Mouse (Mus musculus) cerebellum, adult 2 months (tissue): ENCODE measurements around the gene Ddx19b. TPM values are rescaled to one million over a fixed set of nuclear protein-coding genes. Genes with fewer than 3 reads are reported as not detected.

Experiments
- DNase-seq, 2 experiments: peaks; one replicate each; pipeline ENCODE4 v3.0.0; 2021
- H3K27ac ChIP-seq: fragments of 200-500 bp; 2 replicates; pipeline ENCODE4 v1.5.1; 2012; ENCODE audit warnings: low read length, control low read depth, inconsistent platforms; ENCODE audit not compliant: insufficient read depth
- H3K27me3 ChIP-seq: fragments of 200-500 bp; 2 replicates; pipeline ENCODE4 v1.6.1; 2012; ENCODE audit warnings: inconsistent platforms, mild to moderate bottlenecking, low read length, moderate library complexity; ENCODE audit not compliant: control insufficient read depth, insufficient read depth
- H3K4me1 ChIP-seq: fragments of 200-500 bp; 2 replicates; pipeline ENCODE4 v1.6.1; 2011; ENCODE audit warnings: low read length; ENCODE audit not compliant: control insufficient read depth, insufficient read depth
- H3K4me3 ChIP-seq: fragments of 200-500 bp; replicated peaks from 2 replicates; pipeline ENCODE3; 2011; ENCODE audit warnings: mild to moderate bottlenecking, low read depth, low read length, control low read depth; ENCODE audit not compliant: insufficient read depth
- CTCF ChIP-seq: fragments of 200-500 bp; IDR thresholded peaks from 2 replicates; pipeline ENCODE4 v1.5.1; 2011; ENCODE audit warnings: low read depth, mild to moderate bottlenecking, control low read depth, low read length, moderate library complexity, borderline replicate concordance; ENCODE audit not compliant: insufficient read depth
- POLR2A ChIP-seq: fragments of 200-500 bp; IDR thresholded peaks from 2 replicates; pipeline ENCODE4 v1.6.1; 2011; ENCODE audit warnings: low read length, control low read depth, borderline replicate concordance; ENCODE audit not compliant: insufficient read depth
- WGBS: fragments of 180-500 bp; shearing (Covaris S2); methylation state at CpG from one replicate; pipeline ENCODE4 v1.1.7; 2018; 5-methylcytosine and 5-hydroxymethylcytosine counted together
- polyA plus RNA-seq: library from polyadenylated mRNA; depleted of rRNA; stranded (reverse); fragments of >200 nt; gene quantifications from 2 replicates; pipeline ENCODE4 v1.2.3, GENCODE M21; 2012

Ddx19b gene
- polyA plus RNA-seq, 1 experiment = 13.6 TPM

- H3K27me3 ChIP-seq = no peaks in the 10 kb centered on the region
- TF ChIP-seq CTCF = no peak
- no peak for TF ChIP-seq POLR2A
- H3K4me1 ChIP-seq = peaks cover 10% of the 10 kb centered on the region; the same call in 1 of the 2 replicates
- under 1% methylated on average over 27 of the region's 27 CpGs for WGBS
- peak overlapping the region; percentile 89 for H3K4me3 ChIP-seq
- peak overlapping the region; percentile 35; the same call in 1 of the 2 replicates for H3K27ac ChIP-seq
- peak; percentile 87 to 96 for DNase-seq
Measured at GRCm38 (mm10) chr8:111062072-111062757, 30.7 kb upstream of the Ddx19b start.

DNA sequence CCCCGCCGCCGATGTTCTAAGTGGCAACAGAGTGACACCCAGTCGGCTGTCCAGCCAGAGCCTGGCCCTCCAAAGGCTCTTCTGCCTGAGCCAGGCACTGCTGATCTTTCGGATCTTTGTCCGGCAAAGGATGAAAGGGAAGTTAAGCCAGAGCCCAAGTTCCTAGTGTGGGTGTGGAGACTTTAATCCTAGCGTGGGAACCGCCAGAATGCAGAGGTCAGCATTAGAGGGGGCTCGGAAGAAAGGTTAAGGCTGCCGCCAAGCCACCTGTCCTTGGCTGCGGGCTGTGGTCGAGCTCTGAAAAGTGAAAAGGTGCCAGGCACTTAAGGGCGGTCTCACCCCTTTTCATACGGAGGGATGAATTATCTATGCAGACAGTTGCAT lies 30.1 kb upstream of the Ddx19b start:
- WGBS = 1% methylated on average over 14 of the region's 14 CpGs
- peak overlapping the region; percentile 89 for H3K4me3 ChIP-seq
- peaks cover 10% of the 10 kb centered on the region; the same call in 1 of the 2 replicates for H3K4me1 ChIP-seq
- TF ChIP-seq CTCF (no peak), POLR2A (no peak)
- no peaks in the 10 kb centered on the region for H3K27me3 ChIP-seq
- peak overlapping the region; percentile 35; the same call in 1 of the 2 replicates for H3K27ac ChIP-seq
- no peak for DNase-seq

GRCm38 (mm10) chr8:111058946-111059572 lies 27.5 kb upstream of the Ddx19b start:
- DNase-seq = no peak
- peaks cover 10% of the 10 kb centered on the region; the same call in 1 of the 2 replicates for H3K4me1 ChIP-seq
- TF ChIP-seq CTCF = no peak
- TF ChIP-seq POLR2A = no peak
- 79% methylated on average over 2 of the region's 2 CpGs for WGBS
- no peak overlapping the region for H3K4me3 ChIP-seq
- no peaks in the 10 kb centered on the region for H3K27me3 ChIP-seq
- no peak overlapping the region for H3K27ac ChIP-seq

DNA sequence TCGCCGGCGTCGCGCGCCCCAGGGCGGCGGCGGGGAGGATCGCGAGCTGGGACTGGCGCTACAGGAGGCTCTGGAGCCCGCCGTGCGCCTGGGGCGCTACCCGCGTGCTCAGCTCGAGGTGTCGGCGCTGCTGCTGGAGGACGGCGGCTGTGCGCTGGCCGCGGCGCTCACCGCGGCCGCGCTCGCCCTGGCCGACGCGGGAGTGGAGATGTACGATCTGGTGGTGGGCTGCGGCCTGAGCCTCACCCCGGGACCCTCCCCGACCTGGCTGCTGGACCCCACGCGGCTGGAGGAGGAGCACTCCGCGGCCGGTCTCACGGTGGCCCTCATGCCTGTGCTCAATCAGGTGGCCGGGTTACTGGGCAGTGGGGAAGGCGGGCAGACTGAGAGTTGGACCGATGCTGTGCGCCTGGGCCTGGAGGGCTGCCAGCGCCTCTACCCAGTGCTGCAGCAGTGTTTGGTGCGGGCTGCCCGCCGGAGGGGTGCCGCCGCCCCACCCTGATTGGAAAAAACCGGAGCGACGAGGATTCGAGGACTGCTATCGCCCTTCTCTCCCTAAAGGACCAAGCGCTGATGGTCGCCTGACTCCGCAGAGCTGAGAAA lies 25.2 kb upstream of the Ddx19b start:
- Histone ChIP-seq H3K27ac (no peak overlapping the region), H3K27me3 (no peaks in the 10 kb centered on the region), H3K4me3 (peak overlapping the region; percentile 60), H3K4me1 (peaks cover 10% of the 10 kb centered on the region; the same call in 1 of the 2 replicates)
- no peak for TF ChIP-seq POLR2A
- TF ChIP-seq CTCF = no peak
- under 1% methylated on average over 63 of the region's 63 CpGs for WGBS
- peak; percentile 54 to 60 for DNase-seq

DNA sequence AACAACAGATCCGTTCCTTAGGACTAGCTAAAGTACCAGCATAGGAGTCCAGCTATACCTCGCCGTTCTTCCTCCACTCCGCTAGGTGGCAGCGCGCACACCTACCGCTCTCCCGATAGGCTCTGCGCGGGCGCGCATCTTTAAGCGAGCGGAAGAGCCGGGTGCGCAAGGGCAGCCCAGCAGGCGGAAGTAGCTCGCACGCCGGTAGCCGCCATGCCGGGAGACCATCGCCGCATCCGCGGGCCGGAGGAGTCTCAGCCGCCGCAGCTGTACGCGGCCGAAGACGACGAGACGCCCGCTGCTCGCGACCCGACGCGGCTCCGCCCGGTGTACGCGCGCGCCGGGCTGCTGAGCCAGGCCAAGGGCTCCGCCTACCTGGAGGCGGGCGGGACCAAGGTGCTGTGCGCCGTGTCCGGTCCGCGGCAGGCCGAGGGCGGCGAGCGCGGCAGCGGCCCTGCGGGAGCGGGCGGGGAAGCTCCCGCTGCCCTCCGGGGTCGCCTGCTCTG lies 24.7 kb upstream of the Ddx19b start, which contains the start of gene Exosc6:
Gene Exosc6, plus strand, starts transcription at position 182 of the 506 bp plus-strand sequence.
- H3K27me3 ChIP-seq = no peaks in the 10 kb centered on the region
- peak within 1 kb of the TSS; percentile 60 for H3K4me3 ChIP-seq
- TF ChIP-seq CTCF (peak; percentile 89), POLR2A (peak; percentile 52; the same call in 1 of the 2 replicates)
- no peak within 1 kb of the TSS for H3K27ac ChIP-seq
- H3K4me1 ChIP-seq = peaks cover 10% of the 10 kb centered on the region; the same call in 1 of the 2 replicates
- DNase-seq = peak; percentile 92
- WGBS = under 1% methylated on average over 68 of the region's 68 CpGs

- Histone ChIP-seq H3K4me1 (peaks cover 4% of the 10 kb centered on the region; the same call in 1 of the 2 replicates), H3K4me3 (no peak overlapping the region), H3K27me3 (no peaks in the 10 kb centered on the region), H3K27ac (no peak overlapping the region)
- no peak for TF ChIP-seq POLR2A
- no peak for TF ChIP-seq CTCF
- DNase-seq = no peak
- WGBS = 70% methylated on average over 2 of the region's 2 CpGs
Measured at GRCm38 (mm10) chr8:111055661-111056060, 24.1 kb upstream of the Ddx19b start.

GRCm38 (mm10) chr8:111055031-111055634 lies 23.6 kb upstream of the Ddx19b start:
- Histone ChIP-seq H3K4me3 (no peak overlapping the region), H3K27ac (no peak overlapping the region), H3K4me1 (no peaks in the 10 kb centered on the region), H3K27me3 (no peaks in the 10 kb centered on the region)
- DNase-seq = no peak
- whole genome bisulfite sequencing = 79% methylated on average over 17 of the region's 17 CpGs
- TF ChIP-seq CTCF (no peak), POLR2A (no peak)
